Mouse (Mus musculus): Measurements from ENCODE around the gene Papolb. TPM values are rescaled to one million over a fixed set of nuclear protein-coding genes. Genes with fewer than 3 reads are reported as not detected.

Papolb gene
- polyA plus RNA-seq, 1 experiment from 2014 or later = not detected

GRCm38 (mm10) chr5:142549961-142550705, 20.3 kb upstream of the Papolb start:
- Histone ChIP-seq H3K27me3 (peaks cover 34% of the 10 kb centered on the region), H3K9me3 (replicated peaks) (peaks cover 3% of the 10 kb centered on the region; the same call in 1 of the 2 replicates), H3K36me3 (replicated peaks) (no peaks in the 10 kb centered on the region), H3K9ac (no peak overlapping the region), H3K27ac (replicated peaks) (no peak overlapping the region), H3K4me1 (replicated peaks) (peaks cover 11% of the 10 kb centered on the region), H3K4me3 (replicated peaks) (peak overlapping the region; percentile 49), H3K4me2 (peak overlapping the region; percentile 69)
- 10% methylated on average over 31 of the region's 31 CpGs for WGBS (ENCODE audit: insufficient replicate concordance)
- no peak for ATAC-seq (ENCODE audit: insufficient read depth)

- no peak overlapping the region for H3K27ac ChIP-seq (replicated peaks)
- no peaks in the 10 kb centered on the region for H3K36me3 ChIP-seq (replicated peaks)
- no peak overlapping the region for H3K4me2 ChIP-seq
- peaks cover 11% of the 10 kb centered on the region for H3K4me1 ChIP-seq (replicated peaks)
- no peak overlapping the region for H3K9ac ChIP-seq
- H3K27me3 ChIP-seq = peaks cover 34% of the 10 kb centered on the region
- ATAC-seq (ENCODE audit: insufficient read depth) = no peak
- H3K9me3 ChIP-seq (replicated peaks) = peaks cover 3% of the 10 kb centered on the region; the same call in 1 of the 2 replicates
- no peak overlapping the region for H3K4me3 ChIP-seq (replicated peaks)
- WGBS (ENCODE audit: insufficient replicate concordance) = 62% methylated on average over 9 of the region's 9 CpGs
Observed at GRCm38 (mm10) chr5:142549441-142549840, 19.6 kb upstream of the Papolb start.

- no peak for ATAC-seq (ENCODE audit: insufficient read depth)
- H3K4me1 ChIP-seq (replicated peaks) = peaks cover 11% of the 10 kb centered on the region
- peaks cover 39% of the 10 kb centered on the region for H3K27me3 ChIP-seq
- H3K36me3 ChIP-seq (replicated peaks) = no peaks in the 10 kb centered on the region
- no peak overlapping the region for H3K27ac ChIP-seq (replicated peaks)
- no peak overlapping the region for H3K9ac ChIP-seq
- WGBS (ENCODE audit: insufficient replicate concordance) = 46% methylated on average over 3 of the region's 3 CpGs
- no peak overlapping the region for H3K4me3 ChIP-seq (replicated peaks)
- no peak overlapping the region for H3K4me2 ChIP-seq
- peaks cover 3% of the 10 kb centered on the region; the same call in 1 of the 2 replicates for H3K9me3 ChIP-seq (replicated peaks)
Observed at GRCm38 (mm10) chr5:142547066-142547465, 17.2 kb upstream of the Papolb start.

- peaks cover 39% of the 10 kb centered on the region for H3K27me3 ChIP-seq
- ATAC-seq (ENCODE audit: insufficient read depth) = no peak
- H3K4me2 ChIP-seq = no peak overlapping the region
- peaks cover 11% of the 10 kb centered on the region for H3K4me1 ChIP-seq (replicated peaks)
- H3K36me3 ChIP-seq (replicated peaks) = no peaks in the 10 kb centered on the region
- 30% methylated on average over 5 of the region's 5 CpGs for WGBS (ENCODE audit: insufficient replicate concordance)
- no peak overlapping the region for H3K27ac ChIP-seq (replicated peaks)
- H3K9me3 ChIP-seq (replicated peaks) = peaks cover 3% of the 10 kb centered on the region; the same call in 1 of the 2 replicates
- no peak overlapping the region for H3K9ac ChIP-seq
- no peak overlapping the region for H3K4me3 ChIP-seq (replicated peaks)
Observed at GRCm38 (mm10) chr5:142546344-142546743, 16.5 kb upstream of the Papolb start.

DNA sequence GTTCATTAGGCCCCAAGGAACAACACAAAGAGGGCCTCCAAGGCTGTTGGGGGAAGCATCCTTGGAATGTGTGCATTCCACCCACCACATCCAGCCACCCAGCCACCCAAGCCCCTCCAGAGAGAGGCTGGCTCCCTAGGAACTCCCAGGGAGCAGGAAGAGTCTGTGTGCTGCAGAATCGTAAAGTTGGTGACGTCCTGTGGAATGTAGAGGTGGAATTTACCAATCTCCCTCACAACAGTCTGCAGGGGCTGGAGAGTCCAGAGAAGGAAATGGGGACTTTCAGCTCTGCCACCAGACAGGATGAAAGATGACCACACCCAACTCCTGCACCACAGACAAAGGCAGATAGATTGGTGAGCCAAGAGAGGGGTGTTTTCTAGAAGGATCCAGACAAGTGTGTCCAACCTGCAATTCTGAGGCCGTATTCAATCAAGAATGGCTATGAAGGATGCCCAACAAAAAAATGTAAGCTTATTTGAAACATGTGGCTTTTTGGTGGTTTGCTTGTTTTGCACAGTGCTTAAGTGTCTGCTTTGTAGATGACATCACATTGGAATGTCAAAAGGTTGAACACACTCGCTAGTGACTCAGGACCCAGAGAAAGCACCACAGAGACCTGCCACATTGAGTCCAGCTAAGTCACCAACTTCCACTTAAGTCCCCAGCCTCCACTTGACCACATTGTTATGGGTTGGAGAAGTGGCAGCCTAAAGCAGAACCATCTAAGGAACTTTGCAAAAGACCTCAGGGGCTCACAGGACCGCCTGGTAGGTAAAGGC, 15.3 kb upstream of the Papolb start:
- Histone ChIP-seq H3K4me2 (no peak overlapping the region), H3K9ac (no peak overlapping the region), H3K4me1 (replicated peaks) (peaks cover under 1% of the 10 kb centered on the region; the same call in 1 of the 2 replicates), H3K9me3 (replicated peaks) (no peaks in the 10 kb centered on the region), H3K27ac (replicated peaks) (no peak overlapping the region), H3K27me3 (peaks cover 28% of the 10 kb centered on the region), H3K36me3 (replicated peaks) (no peaks in the 10 kb centered on the region), H3K4me3 (replicated peaks) (no peak overlapping the region)
- WGBS (ENCODE audit: insufficient replicate concordance) = 47% methylated on average over 5 of the region's 5 CpGs
- ATAC-seq (ENCODE audit: insufficient read depth) = no peak

- Histone ChIP-seq H3K27ac (replicated peaks) (no peak overlapping the region), H3K4me3 (replicated peaks) (no peak overlapping the region), H3K4me1 (replicated peaks) (no peaks in the 10 kb centered on the region), H3K36me3 (replicated peaks) (no peaks in the 10 kb centered on the region), H3K4me2 (no peak overlapping the region), H3K27me3 (no peaks in the 10 kb centered on the region), H3K9me3 (replicated peaks) (no peaks in the 10 kb centered on the region), H3K9ac (no peak overlapping the region)
- ATAC-seq (ENCODE audit: insufficient read depth) = no peak
- WGBS (ENCODE audit: insufficient replicate concordance) = 65% methylated on average over 3 of the region's 3 CpGs
Observed at GRCm38 (mm10) chr5:142537286-142537685, 7.4 kb upstream of the Papolb start.

DNA sequence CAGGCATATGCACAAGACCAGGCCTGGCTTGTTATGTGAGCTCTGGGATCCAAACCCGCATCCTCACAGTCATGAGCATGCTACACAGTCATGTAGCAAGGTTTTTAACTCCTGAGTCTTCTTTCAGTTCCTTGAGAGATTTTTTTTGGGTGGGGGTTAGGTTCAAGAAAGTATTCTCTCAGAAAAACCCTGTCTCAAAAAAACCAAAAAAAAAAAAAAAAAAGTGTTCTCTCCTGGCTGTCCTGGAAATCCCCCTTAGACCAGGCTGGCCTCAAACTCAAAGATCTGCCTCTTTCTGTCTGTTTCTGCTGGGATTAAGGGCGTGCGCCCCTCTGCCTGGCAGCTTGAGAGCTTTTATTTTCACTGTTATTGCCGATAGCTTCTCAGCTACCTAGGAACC, 5.5 kb upstream of the Papolb start:
- ATAC-seq (ENCODE audit: insufficient read depth) = no peak
- 54% methylated on average over 4 of the region's 4 CpGs for WGBS (ENCODE audit: insufficient replicate concordance)
- peaks cover 10% of the 10 kb centered on the region for H3K27me3 ChIP-seq

GRCm38 (mm10) chr5:142524711-142525464, 5.0 kb downstream of the Papolb start:
- no peak overlapping the region for H3K9ac ChIP-seq
- H3K36me3 ChIP-seq (replicated peaks) = no peaks in the 10 kb centered on the region
- H3K27me3 ChIP-seq = peaks cover 31% of the 10 kb centered on the region
- no peaks in the 10 kb centered on the region for H3K9me3 ChIP-seq (replicated peaks)
- 53% methylated on average over 8 of the region's 8 CpGs for WGBS (ENCODE audit: insufficient replicate concordance)
- no peak overlapping the region for H3K4me3 ChIP-seq (replicated peaks)
- no peak overlapping the region for H3K4me2 ChIP-seq
- H3K27ac ChIP-seq (replicated peaks) = no peak overlapping the region
- 0 out of 2 replicates have a peak, but pooled peaks cover 4% of the 10 kb centered on the region for H3K4me1 ChIP-seq (replicated peaks)
- ATAC-seq (ENCODE audit: insufficient read depth) = no peak

More for the DNA sequence above, 5.5 kb upstream of the Papolb start:
- Histone ChIP-seq H3K4me2 (no peak overlapping the region), H3K4me1 (replicated peaks) (no peaks in the 10 kb centered on the region), H3K4me3 (replicated peaks) (no peak overlapping the region), H3K27ac (replicated peaks) (no peak overlapping the region), H3K9me3 (replicated peaks) (no peaks in the 10 kb centered on the region), H3K9ac (no peak overlapping the region), H3K36me3 (replicated peaks) (no peaks in the 10 kb centered on the region)

DNA sequence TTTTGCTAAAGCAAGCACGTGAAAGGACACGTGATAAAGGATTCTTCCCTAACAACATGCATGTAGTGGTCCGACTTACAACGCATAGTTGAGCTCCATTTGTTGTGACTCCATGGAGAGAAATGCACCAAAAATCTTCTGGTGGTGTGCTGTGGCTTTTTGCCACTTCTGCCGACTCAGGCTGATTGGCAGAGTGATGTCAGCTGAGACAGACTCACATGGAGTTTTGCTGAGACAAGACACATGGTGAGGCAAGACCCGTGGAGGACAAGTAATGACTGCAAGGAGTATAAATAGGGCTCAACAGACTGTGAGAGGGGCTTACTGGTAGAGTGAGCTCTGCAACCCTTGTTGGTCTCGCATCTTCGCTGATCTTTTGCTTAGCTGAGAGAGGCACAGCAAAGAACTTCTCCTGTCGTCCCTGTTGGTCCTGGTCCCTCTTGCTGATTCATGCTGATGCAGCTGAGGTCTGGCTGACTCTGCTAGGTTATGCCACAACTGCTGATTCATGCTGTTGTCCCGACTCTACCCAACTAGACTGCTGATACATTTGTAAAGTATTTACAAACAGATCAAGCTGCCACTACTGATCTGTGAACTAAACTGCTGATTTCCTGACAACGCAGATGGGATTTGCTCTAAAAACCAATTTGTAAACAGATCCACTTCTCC, 8.5 kb downstream of the Papolb start:
- Histone ChIP-seq H3K36me3 (replicated peaks) (no peaks in the 10 kb centered on the region), H3K9ac (no peak overlapping the region), H3K4me3 (replicated peaks) (no peak overlapping the region), H3K27ac (replicated peaks) (peak overlapping the region; percentile 64), H3K9me3 (replicated peaks) (no peaks in the 10 kb centered on the region), H3K4me1 (replicated peaks) (0 out of 2 replicates have a peak, but pooled peaks cover 4% of the 10 kb centered on the region), H3K4me2 (no peak overlapping the region; the same call in 1 of the 2 replicates), H3K27me3 (peaks cover 7% of the 10 kb centered on the region; the same call in 1 of the 2 replicates)
- whole genome bisulfite sequencing (ENCODE audit: insufficient replicate concordance) = 50% methylated on average over 11 of the region's 11 CpGs
- ATAC-seq (ENCODE audit: insufficient read depth) = peak; percentile 89

DNA sequence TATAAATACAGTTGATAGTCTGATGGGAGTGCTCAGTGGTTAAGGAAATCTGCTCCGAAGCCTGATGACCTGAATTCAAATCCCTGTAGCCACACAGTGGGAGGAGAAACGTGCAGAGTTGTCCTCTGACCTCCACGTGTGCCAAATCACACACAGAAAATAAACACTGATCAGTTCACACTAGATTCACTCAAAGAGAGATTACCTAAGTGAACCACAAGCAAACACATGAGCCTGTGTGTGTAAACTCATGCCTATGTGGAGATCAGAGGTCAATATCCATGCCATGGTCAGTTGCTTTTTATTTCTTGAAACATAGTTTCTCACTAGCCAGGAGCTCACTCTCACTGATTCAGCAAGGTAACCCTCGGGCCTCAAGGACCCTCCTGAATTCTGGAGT, 9.5 kb downstream of the Papolb start:
- ATAC-seq (ENCODE audit: insufficient read depth) = no peak
- no peaks in the 10 kb centered on the region for H3K9me3 ChIP-seq (replicated peaks)
- 0 out of 2 replicates have a peak, but pooled peaks cover 4% of the 10 kb centered on the region for H3K4me1 ChIP-seq (replicated peaks)
- H3K36me3 ChIP-seq (replicated peaks) = no peaks in the 10 kb centered on the region
- H3K4me2 ChIP-seq = no peak overlapping the region
- H3K4me3 ChIP-seq (replicated peaks) = no peak overlapping the region
- peaks cover 5% of the 10 kb centered on the region; the same call in 1 of the 2 replicates for H3K27me3 ChIP-seq
- 58% methylated on average over 4 of the region's 4 CpGs for WGBS (ENCODE audit: insufficient replicate concordance)
- H3K9ac ChIP-seq = no peak overlapping the region
- peak overlapping the region; percentile 45; the same call in 1 of the 2 replicates for H3K27ac ChIP-seq (replicated peaks)
